Mouse (Mus musculus) urinary bladder, postnatal 4 days (tissue): ENCODE measurements around the gene Lin54.

Experiments used
- DNase-seq, 2 experiments: peaks; one replicate each; pipeline ENCODE4 v3.0.0; 2021 to 2022; ENCODE audit warnings: low spot score in 2 of 2

Gene Lin54

GRCm38 (mm10) chr5:100418077-100418476 lies 82.4 kb downstream of the Lin54 start:
- no peak for DNase-seq

- peak; percentile 98 for DNase-seq
Measured at GRCm38 (mm10) chr5:100415761-100416590, 84.5 kb downstream of the Lin54 start, which contains the start of gene Sec31a. TSS of gene Sec31a (minus strand) at chr5:100416234.

GRCm38 (mm10) chr5:100414474-100415196 lies 85.8 kb downstream of the Lin54 start:
- no peak for DNase-seq

- DNase-seq = no peak
Measured at GRCm38 (mm10) chr5:100412886-100413285, 87.6 kb downstream of the Lin54 start.

- DNase-seq = no peak
Measured at GRCm38 (mm10) chr5:100410281-100410680, 90.2 kb downstream of the Lin54 start.

GRCm38 (mm10) chr5:100408485-100408884 lies 92.0 kb downstream of the Lin54 start:
- no peak for DNase-seq

- DNase-seq = no peak
Measured at GRCm38 (mm10) chr5:100396753-100397152, 103.7 kb downstream of the Lin54 start.

- no peak for DNase-seq
Measured at GRCm38 (mm10) chr5:100393681-100394080, 106.8 kb downstream of the Lin54 start.

- no peak for DNase-seq
Measured at GRCm38 (mm10) chr5:100392436-100392955, 107.9 kb downstream of the Lin54 start.
